Mouse (Mus musculus) myocyte (in vitro differentiated cells): ENCODE measurements at regions not wholly inside any gene's neighbourhood (a gene's known extent, or its start where the extent isn't known, plus 50 kb on each side); places are given as distances from the start of the nearest gene placed in this dataset.
"Not testable (repeated sequence)": the region's sequence is repeated elsewhere in the genome, so short reads cannot be mapped to it uniquely, and the experiment has no call there.

ENCODE experiments used
- E2F4 ChIP-seq: IDR thresholded peaks from one replicate; pipeline ENCODE4 v1.6.1; 2011; ENCODE audit warnings: mild to moderate bottlenecking, control low read depth, moderate library complexity; ENCODE audit not compliant: insufficient read depth
- MYOD1 ChIP-seq, 3 experiments: IDR thresholded peaks; one replicate each; pipeline ENCODE4 v1.6.1; 2011; ENCODE audit warnings: control low read depth in 2 of 3, low read depth in 2 of 3, mild to moderate bottlenecking in 2 of 3, moderate library complexity in 1 of 3; ENCODE audit not compliant: insufficient read length in 2 of 3, control insufficient read depth in 1 of 3
- MYOG ChIP-seq, 3 experiments: IDR thresholded peaks; one replicate each; pipeline ENCODE4 v1.6.1; 2011; ENCODE audit warnings: control low read depth in 2 of 3, low read depth in 2 of 3, mild to moderate bottlenecking in 2 of 3; ENCODE audit not compliant: insufficient read length in 2 of 3, control insufficient read depth in 1 of 3, insufficient read depth in 1 of 3
- POLR2A ChIP-seq: IDR thresholded peaks from one replicate; pipeline ENCODE4 v1.6.1; 2011; ENCODE audit warnings: low read depth, mild to moderate bottlenecking, control low read depth, moderate library complexity; ENCODE audit not compliant: insufficient read length
- POLR2AphosphoS2 ChIP-seq: IDR thresholded peaks from one replicate; pipeline ENCODE4 v1.6.1; 2011; ENCODE audit warnings: low read depth, control low read depth; ENCODE audit not compliant: insufficient read length
- REST ChIP-seq: IDR thresholded peaks from one replicate; pipeline ENCODE4 v1.6.1; 2011; ENCODE audit warnings: mild to moderate bottlenecking, control low read depth, moderate library complexity; ENCODE audit not compliant: insufficient read depth, insufficient read length
- USF1 ChIP-seq: IDR thresholded peaks from one replicate; pipeline ENCODE4 v1.6.1; 2011; ENCODE audit warnings: low read depth, mild to moderate bottlenecking, control low read depth, moderate library complexity

GRCm38 (mm10) chr1:30548761-30549160 is 325.0 kb downstream of the Phf3 start:
- not testable (repeated sequence) for TF ChIP-seq USF1; POLR2AphosphoS2; POLR2A; E2F4; REST; MYOG (IDR thresholded peaks at IDR 0.05; ENCODE audit: control insufficient read depth in 1 of 3, insufficient read depth in 1 of 3, insufficient read length in 2 of 3, low read depth in 2 of 3); MYOD1 (IDR thresholded peaks at IDR 0.05; ENCODE audit: control insufficient read depth in 1 of 3, insufficient read length in 2 of 3, low read depth in 2 of 3)
